17 mouse cellular contexts compared by ENCODE assay signal in the genomic region with DNA sequence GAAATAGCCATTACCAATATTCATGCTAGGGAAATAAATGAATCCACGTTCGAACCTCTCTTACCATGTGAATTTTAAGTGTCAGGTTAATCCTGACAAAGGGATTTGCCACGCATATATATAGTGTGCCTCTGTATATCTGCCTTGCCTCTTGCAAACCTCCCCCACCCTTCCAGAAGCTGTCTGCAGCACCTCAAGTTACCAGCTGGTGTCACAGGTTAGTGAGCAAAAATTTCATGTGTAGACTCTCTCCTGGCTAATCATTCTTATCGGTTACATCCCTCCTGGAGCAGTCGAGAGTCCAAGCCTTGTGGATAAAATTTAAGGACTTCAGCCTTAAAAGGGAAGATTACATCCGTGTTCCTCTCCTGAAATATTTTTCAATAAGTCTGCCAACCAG. TPM values are rescaled to one million over a fixed set of nuclear protein-coding genes. Genes with fewer than 3 reads are reported as not detected.
DNase-seq lines count a peak whose midpoint lies in the region; ATAC-seq and TF ChIP-seq lines count a peak whose summit lies in the region.
"Had no signal": no experiment of that assay in that cellular context is flagged by ENCODE, and none has a peak within 500 bp of the region (broad histone marks: within the 10 kb centered on the region; RNA-seq: fewer than 3 reads in every experiment).

No protein-coding gene starts in this region.

- no peak for DNase-seq in hindbrain, embryonic 10.5 days (ENCODE audit: low spot score)
- peak in 1 of 2 experiments; percentile 49 for DNase-seq in cerebellum, adult 2 months
- peak; percentile 18 to 36 for DNase-seq in cerebellum, postnatal 36 days
- peak; percentile 59 for DNase-seq in midbrain, postnatal 0 days (ENCODE audit: low spot score)
- DNase-seq in urinary bladder, adult 18-20 months (ENCODE audit: low spot score in 2 of 2), result no peak
- no peak for DNase-seq in retina, embryonic 14.5 days (ENCODE audit: low spot score)
- DNase-seq: adrenal gland, postnatal 10 days; gastrocnemius, postnatal 10 days; heart, postnatal 4 days; kidney, adult 8-10 months; liver; thymus, adult 18-20 months had no signal

- H3K9me3 ChIP-seq in hindbrain, embryonic 12.5 days (replicated peaks), result no peaks in the 10 kb centered on the region
- no peaks in the 10 kb centered on the region for H3K9me3 ChIP-seq in hindbrain, embryonic 10.5 days
- no peaks in the 10 kb centered on the region for H3K9me3 ChIP-seq in midbrain, postnatal 0 days (ENCODE audit: low read length)

- H3K9ac ChIP-seq in hindbrain, embryonic 12.5 days, result 0 out of 2 replicates have a peak overlapping the region, but pooled peaks have one; percentile 13
- peak overlapping the region; percentile 71 for H3K9ac ChIP-seq in midbrain, postnatal 0 days (replicated peaks; ENCODE audit: low read length, poor library complexity, severe bottlenecking)
- H3K9ac ChIP-seq: lung, embryonic 14.5 days had no signal

- no peak for TF ChIP-seq CTCF in cerebellum, adult 2 months (IDR thresholded peaks at IDR 0.05; ENCODE audit: borderline replicate concordance, insufficient read depth, low read depth, low read length)
- peak; percentile 65 for TF ChIP-seq CTCF in midbrain, postnatal 0 days (IDR thresholded peaks at IDR 0.05)

- peak overlapping the region; percentile 93; the same call in 1 of the 2 replicates for H3K4me2 ChIP-seq in hindbrain, embryonic 12.5 days (replicated peaks)
- peak overlapping the region; percentile 65 for H3K4me2 ChIP-seq in midbrain, postnatal 0 days (ENCODE audit: low read depth, low read length, poor library complexity, severe bottlenecking)
- H3K4me2 ChIP-seq: heart, embryonic 11.5 days; lung, embryonic 14.5 days had no signal

- no peak overlapping the region for H3K27ac ChIP-seq in hindbrain, embryonic 12.5 days
- H3K27ac ChIP-seq in hindbrain, embryonic 10.5 days, result no peak overlapping the region
- no peak overlapping the region for H3K27ac ChIP-seq in cerebellum, adult 2 months (ENCODE audit: insufficient read depth, low read length)
- no peak overlapping the region for H3K27ac ChIP-seq in midbrain, postnatal 0 days (ENCODE audit: low read depth, low read length)

- no peaks in the 10 kb centered on the region for H3K36me3 ChIP-seq in hindbrain, embryonic 12.5 days
- H3K36me3 ChIP-seq in hindbrain, embryonic 10.5 days, result no peaks in the 10 kb centered on the region
- no peaks in the 10 kb centered on the region for H3K36me3 ChIP-seq in midbrain, postnatal 0 days (ENCODE audit: insufficient read depth, low read length)

- H3K27me3 ChIP-seq in hindbrain, embryonic 12.5 days, result peaks cover 32% of the 10 kb centered on the region
- H3K27me3 ChIP-seq in hindbrain, embryonic 10.5 days (ENCODE audit: insufficient read depth, poor library complexity, severe bottlenecking), result peaks cover 44% of the 10 kb centered on the region
- no peaks in the 10 kb centered on the region for H3K27me3 ChIP-seq in cerebellum, adult 2 months (ENCODE audit: control insufficient read depth, insufficient read depth, low read length)
- H3K27me3 ChIP-seq in midbrain, postnatal 0 days (ENCODE audit: insufficient read depth, low read length), result no peaks in the 10 kb centered on the region

- 66% methylated on average over 6 of the region's 6 CpGs for WGBS in hindbrain, embryonic 12.5 days
- 66% methylated on average over 6 of the region's 6 CpGs for WGBS in hindbrain, embryonic 10.5 days
- WGBS in cerebellum, adult 2 months, result 50% methylated on average over 6 of the region's 6 CpGs
- WGBS in midbrain, postnatal 0 days, result 26% methylated on average over 6 of the region's 6 CpGs

- TF ChIP-seq POLR2A in cerebellum, adult 2 months (IDR thresholded peaks at IDR 0.05; ENCODE audit: borderline replicate concordance, insufficient read depth, low read length), result no peak

- H3K4me1 ChIP-seq in hindbrain, embryonic 12.5 days, result peaks cover 6% of the 10 kb centered on the region; the same call in 1 of the 2 replicates
- H3K4me1 ChIP-seq in hindbrain, embryonic 10.5 days (replicated peaks), result peaks cover 14% of the 10 kb centered on the region
- peaks cover 4% of the 10 kb centered on the region; the same call in 1 of the 2 replicates for H3K4me1 ChIP-seq in cerebellum, adult 2 months (ENCODE audit: control insufficient read depth, insufficient read depth, low read length)
- H3K4me1 ChIP-seq in midbrain, postnatal 0 days (ENCODE audit: insufficient read depth, low read length), result no peaks in the 10 kb centered on the region

- no peak overlapping the region for H3K4me3 ChIP-seq in hindbrain, embryonic 12.5 days
- H3K4me3 ChIP-seq in hindbrain, embryonic 10.5 days, result no peak overlapping the region
- peak overlapping the region; percentile 26 for H3K4me3 ChIP-seq in cerebellum, adult 2 months (replicated peaks; ENCODE audit: insufficient read depth, low read depth, low read length)
- peak overlapping the region; percentile 72 for H3K4me3 ChIP-seq in midbrain, postnatal 0 days (ENCODE audit: low read depth, low read length)

- ATAC-seq in hindbrain, embryonic 12.5 days (ENCODE audit: low FRiP score), result no peak
- peak; percentile 41; the same call in 1 of the 2 replicates for ATAC-seq in midbrain, postnatal 0 days (ENCODE audit: low FRiP score)

RNA-seq across cellular contexts. Expression of a gene that starts 1.9 kb away (rescaled TPM):
- 4.0 and 5.4 TPM in 2 replicates for polyA plus RNA-seq in hindbrain, embryonic 12.5 days (2016; fragmentation: Nextera tagmentation; extraction: Ambion mirVana)
- polyA plus RNA-seq in hindbrain, embryonic 10.5 days (2016; fragmentation: Nextera tagmentation; extraction: Ambion mirVana), result 0.07 and 0.17 TPM in 2 replicates
- 51.7 and 60.5 TPM in 2 replicates for polyA plus RNA-seq in cerebellum, adult 2 months (2012; rRNA removed)
- 76.7 and 91.6 TPM in 2 replicates for total RNA-seq in midbrain, postnatal 0 days (2014; rRNA removed)
- 29.4 and 29.9 TPM in 2 replicates for polyA plus RNA-seq in midbrain, postnatal 0 days (2015; fragmentation: Nextera tagmentation; extraction: Ambion mirVana)
- total RNA-seq: megakaryocyte, adult 5-6 weeks; MEL had no signal
- polyA plus RNA-seq: lung, embryonic 14.5 days had no signal

Comparison
In these comparisons a context has a peak if more than half of its experiments do, and no peak if none do; other contexts are left out.
1. H3K4me3 ChIP-seq: peak in cerebellum, adult 2 months (single experiment) and midbrain, postnatal 0 days (single experiment); none in hindbrain, embryonic 12.5 days (single experiment) and hindbrain, embryonic 10.5 days (single experiment).
2. DNase-seq: peak in cerebellum, postnatal 36 days (2 of 2) and midbrain, postnatal 0 days (single experiment); none in hindbrain, embryonic 10.5 days (single experiment), urinary bladder, adult 18-20 months (0 of 2) and retina, embryonic 14.5 days (single experiment).